Mouse (Mus musculus) cerebellum, adult 9-11 months (tissue): ENCODE results near the gene Isca1.
"Not testable (repeated sequence)": the region's sequence is repeated elsewhere in the genome, so short reads cannot be mapped to it uniquely, and the experiment has no call there.

Experiments used
- DNase-seq: peaks from one replicate; pipeline ENCODE4 v3.0.0; 2022

Gene Isca1

DNA sequence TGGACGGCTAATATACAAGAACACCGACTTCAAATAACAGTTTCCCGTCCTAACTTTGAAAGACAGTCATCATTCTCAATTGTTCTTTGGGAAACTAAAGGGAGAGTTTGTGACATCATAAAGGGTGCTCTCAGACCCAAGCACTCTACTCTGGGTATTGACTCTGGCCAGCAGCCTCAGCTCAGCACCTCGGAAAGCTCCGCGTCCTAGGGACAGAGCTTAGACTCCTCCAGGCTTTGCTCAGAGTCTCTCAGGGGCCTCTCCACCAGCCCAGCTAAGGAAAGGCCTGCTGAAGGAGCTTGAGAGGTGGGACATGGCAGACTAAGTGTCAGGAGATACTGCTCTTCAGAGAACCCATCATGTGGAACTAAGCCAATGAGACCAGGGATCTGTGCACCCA lies 23.4 kb downstream of the Isca1 start:
- DNase-seq: no peak

DNA sequence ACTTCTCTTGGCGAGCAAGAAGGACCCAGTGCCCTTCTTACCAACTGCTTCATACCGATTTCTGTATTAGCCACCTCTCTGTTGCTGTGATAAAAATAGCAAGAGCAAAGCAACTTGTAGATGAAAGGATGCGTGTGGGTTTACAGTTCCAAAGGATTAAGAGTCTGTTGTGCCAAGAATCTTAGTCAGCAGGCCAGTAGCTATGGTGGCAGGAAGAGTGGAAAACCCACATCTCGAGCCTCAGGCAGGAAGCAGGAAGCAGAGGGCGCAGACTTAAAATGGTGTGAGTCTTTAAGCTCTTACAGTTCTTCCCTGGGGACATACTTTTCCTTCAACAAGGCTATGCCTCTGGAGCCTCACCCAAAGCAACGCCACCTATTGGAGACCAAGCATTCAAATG lies 24.1 kb downstream of the Isca1 start:
- no peak for DNase-seq

DNA sequence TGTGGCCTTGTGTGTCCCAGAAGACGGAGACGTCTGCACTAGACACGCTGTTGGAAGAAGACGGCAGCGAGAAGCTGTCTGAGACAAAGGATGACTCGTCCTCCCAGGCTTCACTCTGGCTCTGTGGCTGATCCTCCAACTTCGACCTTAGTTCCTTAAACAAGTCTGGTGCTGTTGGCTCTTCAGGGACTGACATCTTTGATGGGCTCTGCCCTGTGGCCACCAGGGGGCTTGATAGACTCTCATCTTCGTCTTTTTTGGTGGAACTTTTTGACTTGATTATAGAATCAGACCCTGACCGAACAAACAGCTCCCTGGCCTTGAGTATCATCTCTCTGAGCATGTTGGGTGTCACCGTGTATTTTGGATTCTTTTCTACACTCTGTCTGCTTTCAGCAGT lies 27.9 kb downstream of the Isca1 start:
- DNase-seq: no peak

DNA sequence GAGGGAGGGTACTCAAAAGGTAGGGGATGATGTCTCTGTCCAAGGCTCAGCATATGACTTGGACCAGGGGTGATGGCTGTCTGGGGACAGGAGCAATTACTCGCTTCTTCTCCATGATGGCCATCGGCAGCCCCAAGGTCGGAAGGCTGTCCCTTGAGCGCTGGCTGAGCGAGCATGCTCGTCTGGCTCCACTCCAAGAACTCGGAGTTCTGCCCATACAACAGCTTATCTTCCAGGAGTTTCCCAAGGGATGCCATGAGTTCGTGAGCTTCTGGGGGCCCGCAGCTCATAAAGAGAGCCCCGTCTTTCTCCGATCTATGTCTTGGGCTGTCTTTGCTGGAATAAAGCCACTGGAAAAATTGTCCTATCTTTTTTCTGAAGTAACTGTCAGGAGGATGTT lies 28.5 kb downstream of the Isca1 start:
- DNase-seq: no peak

DNA sequence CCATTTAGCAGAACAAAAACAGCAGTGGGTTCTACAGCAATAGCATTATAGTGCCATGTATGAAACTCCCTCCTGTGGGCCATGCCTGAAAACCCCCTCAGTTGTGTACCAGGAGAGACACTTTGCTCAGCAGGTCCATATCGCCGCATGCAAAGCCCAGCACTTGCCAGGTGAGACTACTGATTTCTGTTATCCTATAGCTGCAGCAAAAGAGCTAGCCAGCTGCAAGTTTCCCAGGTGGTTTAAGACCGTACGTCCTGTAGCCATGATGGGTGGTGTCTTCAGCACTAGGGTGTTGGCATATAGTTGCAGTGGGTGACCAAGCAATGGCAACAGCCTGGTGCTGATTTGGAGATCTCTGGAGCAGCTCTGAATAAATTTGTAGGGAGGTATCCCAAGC lies 30.2 kb downstream of the Isca1 start:
- no peak for DNase-seq

- DNase-seq: no peak
These were observed 31.2 kb downstream of the Isca1 start for GRCm38 (mm10) chr13:59738455-59738854.

GRCm38 (mm10) chr13:59735190-59735589 lies 34.4 kb downstream of the Isca1 start:
- DNase-seq: no peak

GRCm38 (mm10) chr13:59734347-59734746 lies 35.3 kb downstream of the Isca1 start:
- not testable (repeated sequence) for DNase-seq

GRCm38 (mm10) chr13:59733936-59734335 lies 35.7 kb downstream of the Isca1 start:
- DNase-seq: no peak

GRCm38 (mm10) chr13:59731652-59732051 lies 38.0 kb downstream of the Isca1 start, which contains the start of gene Spata31d1d:
Gene Spata31d1d (minus strand): TSS chr13:59731752.
- DNase-seq: no peak

DNA sequence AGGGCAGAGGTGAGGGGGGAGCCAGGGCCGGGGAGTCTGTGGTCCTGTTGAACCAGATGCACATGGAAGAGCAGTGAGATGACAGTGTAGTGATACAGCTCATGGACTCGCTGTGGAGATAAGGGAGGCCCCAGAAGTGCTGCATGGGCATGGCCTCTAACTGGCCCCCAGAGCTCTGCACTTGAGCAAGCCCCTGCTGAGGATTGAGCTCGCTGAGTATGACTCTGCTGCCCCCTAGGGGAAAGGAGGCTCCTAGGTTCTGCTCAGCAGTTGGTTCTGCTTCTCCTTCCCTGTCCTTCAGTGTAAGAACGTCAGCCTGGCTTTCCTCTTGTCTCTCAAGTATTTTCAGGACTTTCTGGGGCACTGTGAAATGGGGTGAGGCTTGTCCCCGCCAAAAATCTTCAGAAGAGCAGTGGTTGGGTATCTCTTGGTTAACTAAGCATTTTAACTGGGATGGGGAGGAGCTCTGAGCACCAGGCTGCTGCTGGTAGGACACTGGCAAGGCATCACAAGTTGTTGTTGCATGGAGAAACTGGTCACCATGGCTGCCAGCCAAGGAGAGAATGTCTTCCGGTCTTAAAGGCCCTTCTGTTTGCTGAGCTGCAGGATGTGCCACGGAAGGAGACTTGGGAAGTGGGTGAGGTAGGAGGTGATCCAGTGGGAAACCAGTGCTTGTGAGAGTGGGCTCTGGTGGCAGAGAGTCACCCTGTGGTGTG lies 41.1 kb downstream of the Isca1 start:
- peak; percentile 83 for DNase-seq

GRCm38 (mm10) chr13:59726139-59726867 lies 43.3 kb downstream of the Isca1 start:
- DNase-seq: no peak

DNA sequence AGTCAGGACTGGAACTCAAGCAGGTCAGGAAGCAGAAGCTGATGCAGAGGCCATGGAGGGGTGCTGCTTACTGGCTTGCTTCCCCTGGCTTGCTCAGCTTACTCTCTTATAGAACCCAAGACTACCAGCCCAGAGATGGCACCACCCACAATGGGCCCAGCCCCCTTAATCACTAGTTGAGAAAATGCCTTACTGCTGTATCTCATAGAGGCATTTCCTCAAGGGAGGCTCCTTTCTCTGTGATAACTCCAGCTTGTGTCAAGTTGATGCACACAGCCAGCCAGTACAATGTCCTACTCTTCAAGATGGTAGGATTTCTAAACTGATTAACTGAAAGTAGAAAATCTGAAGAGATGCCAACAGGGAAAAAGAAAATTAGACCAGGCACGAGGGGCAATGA lies 47.5 kb downstream of the Isca1 start:
- not testable (repeated sequence) for DNase-seq

DNA sequence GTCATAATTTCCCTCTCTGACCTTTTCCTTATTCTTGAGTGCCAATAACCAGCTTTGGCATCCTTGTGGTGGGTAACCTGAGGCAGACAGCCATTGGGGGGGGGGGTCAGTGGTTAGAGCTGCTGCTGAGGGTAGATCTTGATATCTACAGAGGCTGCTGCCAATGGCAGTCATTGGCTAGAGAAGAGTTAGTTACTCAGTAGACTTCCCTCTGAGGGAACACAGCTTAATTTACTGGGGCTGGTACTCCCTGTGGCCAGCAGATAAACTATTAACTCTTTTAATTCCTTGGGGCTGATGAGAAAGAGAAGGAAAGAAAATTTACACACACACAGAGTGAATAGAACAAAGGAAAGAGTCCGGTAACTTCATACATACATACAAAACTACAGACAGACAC lies 50.1 kb downstream of the Isca1 start:
- no peak for DNase-seq

DNA sequence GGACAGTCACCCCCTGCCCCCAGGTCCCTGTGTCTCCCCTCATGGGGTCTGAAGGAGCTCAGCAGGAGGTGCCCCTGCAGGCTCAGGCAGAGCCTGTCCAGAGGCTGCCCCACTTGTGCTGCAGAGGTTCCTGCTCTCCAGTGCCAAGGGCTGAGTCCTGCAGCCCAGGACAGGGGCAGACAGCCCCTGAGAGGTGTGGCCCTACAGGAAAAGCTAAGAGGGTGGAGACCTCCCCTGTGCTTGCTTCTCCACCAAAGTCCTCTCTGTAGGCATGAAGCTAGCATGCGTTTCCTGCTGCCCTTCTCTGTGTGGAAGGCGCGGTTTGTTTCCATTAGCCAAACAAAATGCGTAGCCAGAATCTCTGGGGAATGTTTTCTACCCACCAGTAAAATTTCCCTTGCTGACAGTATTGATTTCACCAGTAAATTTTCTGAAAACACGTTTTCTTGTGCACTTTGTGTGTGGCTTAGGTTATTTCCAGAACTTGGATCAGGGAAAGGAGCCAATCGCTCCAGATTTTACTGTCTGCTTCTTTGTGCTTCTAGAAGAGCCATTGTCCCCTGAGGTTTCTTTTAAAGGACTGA lies 50.7 kb downstream of the Isca1 start:
- DNase-seq: not testable (repeated sequence)

GRCm38 (mm10) chr13:59713710-59714109 lies 55.9 kb downstream of the Isca1 start:
- DNase-seq: no peak

DNA sequence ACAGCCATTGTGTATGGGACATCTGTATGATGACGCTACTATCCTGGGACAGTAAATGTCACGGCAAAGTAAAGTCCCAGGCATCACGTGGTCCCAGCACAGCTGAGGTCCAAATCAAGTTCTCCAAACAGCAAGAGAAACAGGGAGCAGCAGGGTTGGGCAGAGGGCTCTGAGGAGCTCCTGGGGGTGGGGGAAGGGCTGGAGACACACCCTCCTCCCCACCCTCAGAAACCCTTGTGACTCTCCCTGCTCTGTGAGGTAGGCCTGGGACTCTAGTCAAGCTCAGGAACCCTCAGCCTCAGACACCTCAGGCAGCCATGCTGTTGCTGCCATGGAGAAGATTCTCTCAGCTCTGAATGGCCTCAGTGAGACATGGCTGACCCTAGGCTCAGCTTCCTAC lies 57.6 kb downstream of the Isca1 start, which contains the start of gene Spata31d1b:
TSS of gene Spata31d1b (plus strand) at position 301 of the 400 bp plus-strand sequence.
- DNase-seq: not testable (repeated sequence)

GRCm38 (mm10) chr13:59710230-59710629 lies 59.4 kb downstream of the Isca1 start, which contains the start of gene Spata31d1a:
Gene Spata31d1a (minus strand): TSS chr13:59710330.
- no peak for DNase-seq
